Mouse (Mus musculus) liver, postnatal 0 days (tissue): ENCODE measurements around the gene Vstm2b.

Source experiments
- CTCF ChIP-seq: sonication (generic); IDR thresholded peaks from 2 replicates; pipeline ENCODE4 v1.5.1; 2016; ENCODE audit warnings: antibody characterized with exemption, low read depth
- EP300 ChIP-seq: IDR thresholded peaks from 2 replicates; pipeline ENCODE4 v1.6.1; 2016; ENCODE audit warnings: antibody characterized with exemption, low read depth, mild to moderate bottlenecking

- no peak for TF ChIP-seq CTCF
- TF ChIP-seq EP300: no peak
These were observed 41.2 kb downstream of the Vstm2b start for GRCm38 (mm10) chr7:40939371-40939770.
